Mouse (Mus musculus): ENCODE data around the gene Tmub2. TPM values are rescaled to one million over a fixed set of nuclear protein-coding genes. Genes with fewer than 3 reads are reported as not detected.
A peak's percentile ranks its signal among the peaks of the same experiment; 100 is the strongest.

Gene Tmub2
- 50.6 and 63.0 TPM in 2 replicates for total RNA-seq (2021)
- long read RNA-seq, transcript Tmub2-202 (3 exons, 1,876 nt), result minor isoform, 12 of 61 reads
- long read RNA-seq, transcript Tmub2-201 (4 exons, 1,939 nt), result major isoform, 29 of 61 reads
- long read RNA-seq, transcript Tmub2-205 (3 exons, 2,249 nt), result minor isoform, 10 of 61 reads
- long read RNA-seq, partial matches to known transcripts, result 5 of 61 reads
- long read RNA-seq, other reads (novel, unspliced or antisense), result 5 of 61 reads

DNA sequence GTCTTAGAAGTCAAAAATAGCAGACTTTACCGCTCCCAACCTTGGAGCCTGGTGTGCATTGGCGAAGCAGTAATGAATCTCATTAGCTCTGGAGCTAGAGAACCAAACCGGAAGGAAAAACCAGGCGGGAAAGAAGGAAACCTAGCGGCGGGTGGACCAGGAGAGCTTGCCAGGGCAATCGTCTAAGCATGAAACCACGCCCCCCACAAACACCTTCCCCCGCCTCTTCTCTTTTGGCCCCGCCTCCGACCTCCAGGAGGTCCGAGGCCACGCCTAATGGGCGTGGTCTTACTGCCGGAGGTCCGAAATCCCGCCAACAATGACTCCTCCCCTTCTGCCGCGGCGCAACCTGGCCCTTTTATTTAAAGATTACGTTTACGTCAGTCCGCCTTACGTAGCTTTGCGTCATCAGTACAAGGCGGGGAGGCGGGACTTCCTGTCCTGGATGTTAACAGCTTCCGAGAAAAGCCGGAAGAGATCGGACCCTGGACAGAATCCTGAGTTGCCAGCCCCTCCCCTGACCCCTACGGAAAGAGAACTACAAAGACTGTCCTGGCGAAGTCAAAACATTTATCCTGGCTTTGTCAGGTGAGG is at the start of gene Tmub2:
Gene Tmub2, plus strand, starts transcription at position 431 of the 594 bp plus-strand sequence.
- DNase-seq, result peak; percentile 91

DNA sequence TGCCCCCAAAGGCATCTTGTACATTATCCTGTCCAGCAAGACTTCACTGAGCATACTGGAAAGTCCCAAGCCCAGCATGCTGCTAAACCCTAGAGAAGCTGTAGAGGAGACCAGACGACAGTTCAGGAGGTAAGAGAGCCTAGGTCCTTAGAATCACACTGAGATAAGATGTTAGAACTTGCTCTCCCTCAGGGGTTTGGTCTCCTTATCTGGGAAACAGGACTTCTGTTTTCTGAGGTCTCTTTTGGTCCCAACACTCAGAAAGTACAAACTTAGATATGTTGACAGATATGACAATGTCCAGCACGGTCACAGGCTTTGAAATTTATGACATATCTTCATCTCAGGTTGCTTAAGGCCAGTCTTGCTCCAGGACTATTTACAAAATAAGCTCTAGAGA is 48.7 kb upstream of the Tmub2 start:
- no peak for DNase-seq

DNA sequence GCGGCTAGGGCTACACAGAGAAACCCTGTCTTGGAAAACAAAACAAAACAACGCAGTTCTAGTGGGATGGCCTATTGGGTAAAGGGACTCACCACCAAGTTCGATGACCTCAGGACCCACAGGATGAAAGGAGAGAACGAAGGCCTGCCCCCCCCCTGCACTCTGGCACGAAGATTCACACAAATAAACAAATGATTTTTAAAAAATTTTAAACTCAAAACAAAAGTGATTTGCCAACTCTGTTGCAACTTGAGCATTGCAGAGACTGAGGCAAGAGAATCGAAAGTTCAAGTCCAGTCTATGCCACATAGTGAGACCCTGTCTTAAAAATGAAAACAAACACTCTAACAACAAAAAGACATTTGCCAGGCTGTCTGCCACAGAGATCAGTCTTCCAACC is 44.1 kb upstream of the Tmub2 start:
- no peak for DNase-seq

DNA sequence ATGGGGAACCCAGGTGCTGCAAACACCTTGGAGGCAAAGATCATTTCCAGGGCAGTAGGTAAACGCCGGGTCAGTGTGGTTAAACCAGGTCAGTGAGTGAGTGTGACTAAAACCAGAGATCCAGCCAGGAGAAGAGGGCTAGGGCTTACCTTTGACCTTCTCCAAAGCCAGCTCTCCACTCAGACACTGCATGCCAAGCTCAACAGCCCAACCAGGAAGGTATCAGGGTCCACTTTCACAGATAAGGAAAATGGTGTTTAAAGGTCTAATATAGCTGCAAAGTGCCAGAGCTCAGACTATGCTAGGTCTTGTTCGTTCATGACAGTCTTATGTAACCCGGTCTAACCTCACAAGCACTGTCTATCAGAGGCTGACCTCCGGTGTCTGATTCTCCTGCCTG is 43.5 kb upstream of the Tmub2 start:
- DNase-seq, result no peak

DNA sequence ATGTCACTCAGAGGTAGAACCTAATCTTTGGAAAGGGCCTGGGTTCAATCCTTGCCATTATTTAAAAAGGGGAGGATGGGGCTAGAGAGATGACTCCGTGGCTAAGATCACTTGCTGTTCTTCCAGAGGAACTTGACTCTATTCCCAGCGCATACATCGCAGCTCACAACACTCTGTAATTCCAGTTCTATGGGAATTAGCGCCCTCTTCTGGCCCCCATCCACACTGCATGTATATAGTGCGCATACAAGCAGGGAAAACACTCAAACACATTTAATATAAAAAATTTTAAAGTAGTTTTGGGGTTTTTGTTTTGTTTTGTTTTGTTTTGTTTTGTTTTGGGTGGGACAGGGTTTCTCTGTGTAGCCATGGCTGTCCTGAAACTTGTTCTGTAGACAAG is 42.9 kb upstream of the Tmub2 start:
- DNase-seq, result no peak

DNA sequence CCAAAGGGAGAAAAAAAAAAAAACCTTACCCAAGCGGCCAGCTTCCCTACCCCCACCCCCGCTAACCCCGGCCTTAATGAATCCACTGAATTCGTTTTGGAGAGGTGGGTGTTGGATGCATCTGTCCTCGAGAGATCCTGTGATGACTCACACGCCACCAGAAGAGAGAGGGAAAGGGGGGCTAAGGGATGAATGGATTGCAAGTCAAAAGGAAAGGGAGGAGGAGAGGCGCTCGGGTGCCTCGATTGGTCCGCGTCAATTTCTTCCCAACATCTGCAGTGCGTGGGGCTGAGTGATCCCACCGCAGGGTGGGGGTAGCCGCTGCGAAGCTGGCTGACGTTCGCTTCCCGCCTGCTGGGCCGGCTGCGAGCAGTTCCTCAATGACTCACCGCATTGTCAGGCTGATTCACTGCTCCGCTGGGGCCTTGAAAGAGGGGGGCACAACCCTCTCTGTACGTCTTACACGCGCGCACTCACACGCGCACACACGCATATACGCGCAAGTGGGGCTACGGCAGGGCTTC is 39.7 kb upstream of the Tmub2 start:
- peak; percentile 75 for DNase-seq

DNA sequence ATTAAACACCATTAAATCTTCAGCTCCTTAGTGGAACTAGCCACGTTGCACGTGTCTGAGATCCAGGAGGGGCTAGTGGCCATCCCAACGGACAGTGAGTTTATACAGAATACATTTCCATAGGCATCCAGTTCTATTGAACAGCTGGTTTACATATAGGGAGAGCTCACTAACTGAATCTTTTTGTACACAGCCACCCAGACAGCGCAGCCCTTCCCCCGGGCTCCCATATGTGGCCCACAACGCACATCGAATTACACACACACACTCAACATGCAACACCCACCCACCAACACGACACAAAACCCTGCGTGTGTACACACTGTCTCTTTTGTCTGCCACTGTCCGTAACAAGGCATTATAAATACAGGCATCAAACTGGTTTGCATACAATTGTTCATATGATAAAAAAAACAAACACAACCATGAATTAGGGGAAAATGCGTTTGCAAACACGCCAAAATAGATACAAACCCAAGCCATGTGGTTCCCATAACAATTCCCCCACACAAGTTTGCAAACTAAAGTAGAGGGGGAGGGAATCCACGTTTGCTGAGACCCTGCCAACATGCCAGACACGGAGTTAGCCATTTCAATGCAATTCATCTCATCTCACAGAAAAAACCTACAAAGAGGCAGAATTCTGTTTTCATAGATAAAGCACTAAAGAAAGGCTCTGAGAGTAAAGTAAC is 39.0 kb upstream of the Tmub2 start:
- DNase-seq, result no peak

DNA sequence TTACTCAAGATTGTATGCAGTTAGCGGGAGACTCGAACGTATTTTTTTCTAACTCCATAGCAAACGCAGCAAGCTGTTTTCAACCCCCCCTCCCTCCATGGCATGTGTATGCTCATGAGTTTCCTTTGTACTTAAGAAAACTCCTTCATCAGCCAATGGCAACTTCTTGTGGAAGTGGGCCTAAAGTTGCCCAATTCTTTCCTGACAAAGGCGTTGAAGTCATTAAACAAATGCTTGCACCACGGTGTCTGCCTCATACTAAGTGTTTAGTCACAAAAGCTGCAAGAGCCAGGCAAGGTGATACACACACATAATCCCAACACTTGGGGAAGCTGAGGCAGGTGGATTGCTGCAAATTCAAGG is 38.5 kb upstream of the Tmub2 start:
- DNase-seq, result no peak

DNA sequence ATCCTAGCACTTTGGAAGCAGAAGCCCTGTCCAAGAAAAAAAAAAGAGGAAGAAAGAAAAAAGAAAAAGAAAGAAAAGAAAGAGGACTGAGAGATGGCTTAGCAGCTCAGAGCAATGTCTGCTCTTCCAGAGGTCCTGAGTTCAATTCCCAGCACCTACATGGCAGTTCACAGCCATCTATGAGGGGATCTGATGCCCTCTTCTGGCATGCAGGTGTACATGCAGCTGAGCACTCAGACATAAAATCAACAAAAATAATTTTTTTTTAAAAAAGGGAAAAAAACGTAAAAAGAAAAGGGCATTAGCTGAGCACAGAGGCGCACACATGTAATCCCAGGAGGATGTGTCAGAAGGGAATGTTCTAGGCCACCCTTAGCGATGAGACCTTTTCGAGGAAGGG is 37.9 kb upstream of the Tmub2 start:
- DNase-seq, result no peak

DNA sequence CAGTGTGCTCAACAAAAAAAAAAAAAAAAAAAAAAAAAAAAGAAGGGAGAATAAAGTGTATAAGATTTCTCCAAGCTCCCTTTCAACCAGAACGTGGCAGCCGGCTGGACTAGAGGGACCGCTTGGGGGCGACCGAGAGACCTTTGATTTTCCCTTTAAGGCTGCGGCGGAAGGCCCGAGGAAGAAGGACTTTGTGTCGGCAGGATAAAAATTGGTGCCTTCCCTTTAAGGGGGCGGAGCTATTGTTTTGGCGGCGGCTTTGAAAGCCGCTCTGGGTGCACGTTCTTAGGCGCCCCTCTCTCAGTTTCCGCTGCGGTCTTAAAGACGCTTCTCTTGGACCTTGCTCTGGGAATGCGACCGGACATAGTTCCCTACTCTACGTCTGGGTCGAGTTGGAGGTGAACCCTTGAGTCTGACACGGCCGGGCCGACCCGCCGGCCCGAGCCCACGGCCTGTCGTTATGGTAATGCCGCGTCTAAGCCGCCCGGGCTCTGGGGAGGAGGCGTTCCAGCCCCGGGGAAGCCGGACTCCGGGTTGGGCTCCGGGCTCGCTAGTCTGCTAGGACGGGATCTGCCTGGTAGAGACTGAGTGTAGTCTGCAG is 36.0 kb upstream of the Tmub2 start, which contains the start of gene BC030867:
Gene BC030867, plus strand, starts transcription at position 253 of the 601 bp plus-strand sequence.
- DNase-seq, result peak; percentile 88

DNA sequence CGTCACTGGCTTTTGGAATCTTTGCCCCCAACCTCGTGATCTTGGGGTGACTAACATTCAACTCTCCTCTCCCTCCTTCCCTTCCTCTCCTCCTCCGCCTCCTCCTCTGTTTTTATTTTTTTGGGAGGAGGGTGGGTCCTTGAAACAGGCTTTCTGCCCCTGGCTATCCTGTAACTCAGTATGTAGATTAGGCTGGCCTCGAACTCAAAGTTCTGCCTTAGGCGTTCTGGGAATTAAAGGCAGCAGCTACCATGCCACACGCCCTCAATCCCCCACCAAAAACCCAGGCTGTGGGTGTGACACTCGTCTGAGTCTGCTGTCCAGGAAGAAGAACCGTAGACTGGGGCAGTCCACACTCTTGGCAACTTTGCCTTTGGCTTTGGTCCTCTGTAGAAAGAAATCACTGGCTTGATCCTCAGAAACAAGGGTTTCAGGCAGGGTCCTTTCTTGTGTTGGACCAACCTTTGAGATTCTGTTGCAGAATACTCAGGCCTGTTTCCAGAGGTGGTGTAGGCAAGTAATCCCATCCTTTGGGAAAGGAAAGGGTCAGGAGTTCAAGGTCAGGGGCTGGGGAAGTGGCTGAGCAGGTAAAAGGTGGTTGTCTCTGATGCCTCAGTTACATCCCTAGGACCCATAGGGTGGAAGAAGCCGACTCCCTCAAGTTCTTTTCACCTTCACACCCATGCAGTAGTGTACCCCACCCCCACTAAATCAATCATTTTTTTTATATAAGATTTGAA is 35.2 kb upstream of the Tmub2 start:
- no peak for DNase-seq

DNA sequence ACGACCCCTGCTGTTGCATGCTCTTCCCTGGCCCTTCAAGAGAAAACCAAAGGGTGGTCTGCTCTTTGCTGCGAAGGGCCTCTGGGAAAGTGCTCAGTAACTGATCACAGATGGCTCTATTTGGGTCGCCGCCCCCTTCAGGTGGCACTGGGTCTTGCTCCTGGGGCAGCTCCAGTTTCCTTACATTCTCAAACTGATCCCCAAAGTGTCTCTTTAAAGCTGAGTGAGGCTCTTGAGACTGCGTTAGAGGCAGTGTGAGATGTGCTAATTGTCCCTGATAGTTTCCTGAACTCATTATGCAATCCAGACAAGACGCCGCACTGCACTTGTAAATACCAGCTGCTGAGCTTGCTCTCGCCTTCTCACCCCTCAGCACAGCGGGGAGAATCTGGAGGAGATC is 27.2 kb upstream of the Tmub2 start:
- DNase-seq, result no peak

DNA sequence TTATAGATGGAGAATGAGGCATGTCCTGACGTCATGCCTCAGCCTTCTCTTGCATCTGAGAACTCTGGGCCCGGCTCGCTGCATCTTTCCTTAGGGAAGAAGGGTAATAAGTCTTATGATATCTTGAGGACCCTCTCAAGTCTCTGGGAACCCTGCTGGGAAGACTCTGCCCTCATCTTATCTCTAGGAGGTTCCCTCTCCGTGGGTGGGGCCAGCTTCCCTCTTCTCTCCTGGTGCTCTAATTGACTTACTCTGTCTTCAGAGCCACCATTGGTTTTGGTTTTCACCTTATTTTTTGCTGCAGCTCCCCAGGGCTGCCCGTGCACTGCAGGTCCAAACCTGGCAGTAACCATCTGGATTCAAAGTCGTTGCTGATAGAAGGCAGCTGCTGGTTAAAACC is 26.6 kb upstream of the Tmub2 start:
- DNase-seq, result no peak

DNA sequence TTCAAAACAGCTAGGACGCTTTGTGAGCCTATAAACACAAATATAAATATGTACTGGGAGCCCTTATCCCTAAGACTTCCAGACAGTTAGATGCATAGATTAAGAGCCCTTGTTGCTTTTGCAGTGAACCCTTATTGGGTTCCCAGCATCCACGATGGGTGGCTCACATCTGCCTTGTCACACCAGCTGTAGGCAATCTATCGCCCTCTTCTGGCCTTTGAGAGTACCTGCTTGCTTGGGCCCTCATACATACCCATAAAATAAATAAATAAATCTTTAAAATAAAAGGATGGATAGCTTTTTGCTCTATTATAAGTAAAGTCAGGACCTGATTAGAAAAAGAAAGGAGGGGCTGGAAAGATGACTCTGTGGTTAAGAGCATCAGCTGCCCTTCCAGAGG is 26.2 kb upstream of the Tmub2 start:
- DNase-seq, result no peak

DNA sequence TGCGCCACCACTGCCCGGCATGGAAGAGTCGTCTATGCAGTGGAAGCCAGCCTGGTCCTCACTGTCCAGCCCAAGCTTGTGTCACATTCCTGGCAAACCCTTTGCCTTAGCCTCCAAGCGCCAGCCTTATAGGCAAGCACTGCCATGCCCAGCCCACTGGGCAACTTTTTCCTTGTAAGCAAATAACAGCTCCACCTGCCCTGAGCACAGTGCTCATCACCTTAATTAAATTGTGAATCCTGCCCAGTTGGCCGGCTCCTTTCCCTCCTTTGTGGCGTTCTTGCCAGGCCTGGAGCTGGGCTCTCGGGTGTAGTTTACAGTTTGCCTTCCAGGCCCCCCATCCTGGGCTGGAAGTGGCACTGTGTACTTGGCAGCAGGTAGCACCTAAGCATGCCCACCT is 21.5 kb upstream of the Tmub2 start:
- no peak for DNase-seq

DNA sequence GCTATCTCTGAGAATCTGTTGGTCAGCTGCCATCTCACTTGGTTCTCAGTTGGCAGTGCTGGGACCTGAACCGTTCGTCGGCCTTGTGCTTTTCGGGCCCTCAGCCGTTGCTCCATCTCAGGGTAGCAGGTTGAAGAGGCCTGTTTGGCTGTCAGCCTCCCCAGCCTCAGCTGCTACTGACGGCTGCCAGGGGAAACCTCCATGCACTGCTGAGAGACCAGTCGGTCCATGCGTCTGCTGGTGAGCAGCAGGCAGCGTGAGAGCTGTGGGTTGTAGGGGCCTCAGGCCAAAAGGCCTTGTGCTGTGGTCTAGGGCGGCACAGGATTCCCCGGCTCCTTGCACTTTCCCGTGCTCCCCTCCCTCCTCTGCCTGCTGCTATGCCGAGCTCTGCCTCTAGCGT is 18.9 kb upstream of the Tmub2 start:
- DNase-seq, result no peak

DNA sequence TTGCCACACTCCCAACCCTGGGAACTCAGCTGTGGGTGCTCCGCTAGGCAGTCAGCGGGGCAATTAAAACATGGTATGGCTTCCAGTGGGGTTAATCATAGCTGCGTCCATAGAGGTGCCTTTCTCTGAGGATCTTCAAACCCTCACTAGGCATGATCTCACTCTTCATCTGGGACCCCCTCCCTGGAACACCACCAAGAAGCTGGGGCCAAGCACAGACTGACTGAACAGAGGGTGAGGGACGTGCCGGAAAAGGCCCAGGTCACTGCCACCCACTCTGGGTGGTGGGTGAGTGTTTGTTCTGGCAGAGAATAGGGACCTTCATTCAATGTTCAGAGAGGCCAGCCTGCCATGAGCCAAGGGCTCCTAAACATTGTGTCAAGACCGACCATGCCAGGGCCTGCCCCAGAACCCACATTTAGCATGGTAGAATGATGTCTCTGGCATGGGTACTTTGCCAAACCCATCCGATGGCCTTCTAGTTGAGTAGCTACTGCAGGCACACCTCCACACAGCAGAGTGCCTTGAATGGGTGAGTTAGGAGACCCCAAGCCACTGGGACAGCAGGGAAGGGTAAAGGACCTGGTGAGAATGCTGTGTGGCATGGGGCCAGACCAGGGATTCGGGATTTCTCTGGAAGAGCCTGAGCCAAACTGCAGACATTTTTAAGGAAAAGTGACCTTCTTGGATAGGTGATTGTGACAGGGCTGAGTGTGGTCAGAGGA is 17.9 kb upstream of the Tmub2 start:
- no peak for DNase-seq

DNA sequence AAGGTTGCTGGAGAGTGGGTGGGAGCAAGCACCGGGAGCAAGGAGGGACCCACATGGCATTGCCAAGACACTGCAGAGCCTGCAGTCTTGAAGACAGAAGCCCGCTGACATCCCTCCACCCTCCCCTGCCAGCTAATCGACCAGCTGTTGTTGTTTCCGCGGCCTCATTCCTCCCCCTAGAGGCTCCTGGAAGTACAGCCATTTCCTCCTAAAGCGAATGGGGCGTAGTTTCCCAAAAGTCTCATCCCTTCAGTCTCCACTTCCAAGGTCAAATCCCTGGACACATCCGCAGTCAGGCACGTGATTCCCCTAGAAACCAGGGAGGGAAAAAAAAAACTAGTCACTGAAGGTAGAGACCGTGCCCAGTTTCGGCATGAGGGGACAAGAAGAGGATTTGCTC is 17.3 kb upstream of the Tmub2 start:
- DNase-seq, result peak; percentile 70

DNA sequence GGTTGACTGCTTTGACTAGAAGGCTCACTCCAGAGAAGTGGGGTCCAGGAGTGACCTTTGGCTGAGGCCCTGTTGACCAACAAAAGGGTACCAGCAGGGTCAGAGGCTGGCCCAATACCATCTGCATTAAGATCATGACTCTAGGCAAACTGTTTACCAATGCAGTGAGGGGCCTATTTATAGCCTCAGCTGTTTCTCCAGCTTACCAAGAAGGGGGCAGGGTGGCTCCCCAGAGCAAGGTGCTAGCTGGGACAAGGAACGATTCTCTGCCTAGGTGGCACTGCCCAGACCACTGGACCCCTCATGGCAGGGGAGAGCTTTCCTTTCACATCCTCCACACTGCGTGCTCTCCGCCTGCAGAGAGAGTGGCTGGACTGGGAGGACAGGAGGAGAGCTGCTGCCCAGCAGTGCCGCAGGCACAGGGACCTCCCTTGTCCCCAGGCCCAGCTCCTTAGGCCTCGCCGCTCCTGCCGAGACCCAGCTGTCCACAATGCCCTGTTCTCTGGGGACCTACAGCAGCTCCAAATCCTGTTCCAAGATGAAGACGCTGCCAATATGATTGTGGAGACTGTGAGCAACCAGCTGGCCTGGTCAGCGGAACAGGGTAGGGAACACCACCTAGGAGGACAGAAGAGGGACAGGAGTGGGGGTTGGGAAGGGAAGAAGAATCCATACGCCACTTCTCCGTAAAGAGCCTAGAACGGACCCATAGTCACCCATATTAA is 16.0 kb upstream of the Tmub2 start, which contains the start of gene Asb16:
Gene Asb16, plus strand, starts transcription at position 224 of the 725 bp plus-strand sequence.
- no peak for DNase-seq

DNA sequence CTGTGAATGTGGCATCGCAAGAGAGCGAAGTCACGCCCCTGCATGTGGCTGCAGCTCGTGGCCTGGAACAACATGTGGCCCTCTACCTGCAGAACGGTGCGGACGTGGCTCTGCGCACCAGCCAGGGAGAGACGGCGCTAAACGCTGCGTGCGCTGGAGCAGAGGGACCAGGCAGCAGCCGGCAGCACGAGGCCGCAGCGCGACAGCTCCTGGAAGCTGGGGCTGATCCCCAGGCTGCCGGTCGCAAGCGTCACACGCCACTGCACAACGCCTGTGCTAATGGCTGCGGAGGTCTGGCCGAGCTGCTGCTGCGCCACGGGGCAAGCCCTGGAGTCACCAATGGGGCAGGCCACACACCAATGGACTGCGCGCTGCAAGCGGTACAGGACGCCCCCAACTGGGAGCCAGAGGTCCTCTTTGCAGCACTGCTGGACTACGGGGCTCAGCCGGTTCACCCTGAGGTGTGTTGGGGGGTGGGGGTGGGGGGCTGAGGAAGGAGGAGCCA is 8.3 kb upstream of the Tmub2 start:
- peak; percentile 51 for DNase-seq

DNA sequence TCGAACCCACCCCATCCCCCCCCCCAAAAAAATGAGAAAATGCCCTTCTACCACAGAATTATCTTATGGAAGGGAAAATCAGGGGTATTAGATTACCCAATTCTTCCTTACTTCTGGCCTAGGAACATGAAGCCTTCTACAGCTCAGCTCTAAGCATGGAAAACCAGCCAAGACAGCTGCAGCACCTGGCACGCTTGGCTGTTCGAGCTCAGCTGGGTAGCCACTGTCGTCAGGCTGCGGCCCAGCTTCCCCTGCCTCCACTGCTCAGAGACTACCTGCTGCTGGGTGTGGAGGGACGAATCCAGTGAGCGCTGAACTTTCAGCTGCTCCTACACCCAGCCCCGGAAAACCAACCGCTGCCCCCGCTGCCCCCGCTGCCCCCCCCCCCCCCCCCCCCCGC is 7.0 kb upstream of the Tmub2 start:
- DNase-seq, result no peak
